Mouse (Mus musculus) neural tube, embryonic 10.5 days (tissue): ENCODE results near the gene Cep170b.

Source experiments
- DNase-seq: peaks from one replicate; pipeline ENCODE4 v3.0.0-alpha.2; 2017; ENCODE audit warnings: low spot score; ENCODE audit errors: extremely low spot score

Cep170b gene

DNA sequence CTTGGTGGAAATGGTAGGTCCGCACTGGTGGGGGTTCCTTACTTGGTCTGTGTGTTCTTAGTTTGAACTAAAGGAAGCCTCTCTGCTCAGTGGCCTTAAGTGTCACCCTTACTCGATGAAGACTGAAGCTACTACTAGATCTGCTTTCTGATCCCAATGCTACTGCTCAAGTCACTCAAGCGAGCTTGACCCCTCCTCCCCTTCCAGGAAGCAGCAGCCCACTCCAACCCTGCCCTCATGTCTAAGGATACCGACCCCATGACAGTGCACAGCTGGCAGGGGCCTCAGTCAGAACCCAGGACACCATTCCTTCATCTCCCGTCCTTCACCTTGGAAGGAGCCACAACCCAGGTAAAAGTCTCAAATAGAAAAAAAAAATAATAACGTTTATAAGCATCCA is at the start of gene Cep170b:
Gene Cep170b (plus strand): TSS at position 240 of the 400 bp plus-strand sequence.
- no peak for DNase-seq

GRCm38 (mm10) chr12:112670718-112671393 is 49.4 kb upstream of the Cep170b start:
- DNase-seq, result no peak

DNA sequence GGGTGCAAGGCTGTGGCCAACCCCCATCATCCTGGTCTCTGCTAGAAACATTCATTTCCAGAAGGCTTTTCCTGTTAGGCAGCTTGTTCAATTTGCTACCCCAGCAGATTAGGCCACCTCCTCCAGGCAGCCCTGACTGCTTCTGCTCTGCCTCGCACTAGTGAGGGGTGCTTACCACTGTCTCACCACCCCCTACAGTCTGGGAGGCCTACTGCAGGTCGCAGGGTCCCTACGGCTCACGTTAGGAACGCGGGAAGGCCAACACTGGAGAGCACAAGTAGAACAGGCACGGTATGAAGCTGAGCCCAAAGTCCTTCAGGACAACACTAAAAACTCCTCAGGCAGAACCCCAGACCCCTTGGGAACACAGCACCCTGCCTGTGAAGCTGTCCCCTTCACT is 48.4 kb upstream of the Cep170b start:
- DNase-seq, result no peak

- peak; percentile 64 for DNase-seq
Observed at GRCm38 (mm10) chr12:112672744-112673575, 47.3 kb upstream of the Cep170b start.

GRCm38 (mm10) chr12:112673576-112674091 is 46.6 kb upstream of the Cep170b start:
- DNase-seq, result peak; percentile 65

DNA sequence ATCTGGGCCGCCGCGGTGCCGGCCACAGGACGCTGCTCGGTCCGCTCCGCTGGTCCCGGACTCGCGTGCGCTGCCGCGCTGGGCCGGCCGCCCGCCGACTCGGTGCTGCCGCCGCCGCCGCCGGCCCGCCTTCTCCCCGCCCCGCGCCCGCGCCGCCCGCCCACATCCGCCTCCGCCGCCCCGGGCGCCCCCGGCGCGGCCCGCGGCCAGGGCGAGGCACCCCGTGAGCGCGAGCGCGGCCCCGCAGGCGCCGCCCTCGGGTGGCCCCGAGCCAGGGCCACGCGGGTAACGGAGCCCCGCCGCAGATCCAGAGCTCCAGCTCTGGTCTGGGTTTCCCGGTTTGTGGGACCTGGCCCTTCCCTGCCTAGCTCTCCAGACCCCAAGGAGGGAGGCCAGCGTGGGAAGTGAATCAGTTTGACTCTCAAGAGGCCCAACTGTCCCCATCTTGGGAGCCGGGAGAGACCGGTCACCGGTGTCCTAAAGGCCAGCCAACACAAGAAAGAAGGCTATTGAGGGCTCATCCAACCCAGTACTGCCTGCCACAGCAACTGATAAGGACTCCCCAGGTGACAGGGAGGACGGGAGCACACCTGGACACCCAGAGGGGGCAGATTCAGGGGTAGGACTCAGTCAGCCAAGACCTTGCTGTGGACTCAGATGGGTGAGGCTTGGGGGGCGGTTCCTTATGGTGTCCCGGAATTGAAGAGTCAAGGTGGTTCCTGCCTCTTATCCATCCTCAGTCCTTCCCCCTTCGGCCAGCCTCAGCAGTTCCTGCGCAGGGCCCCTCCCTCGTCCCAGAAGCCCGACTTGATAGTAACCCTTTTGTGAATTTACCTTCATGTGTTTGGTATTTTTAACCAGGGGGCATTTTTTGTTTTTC is 45.9 kb upstream of the Cep170b start, which contains the start of gene Akt1:
Gene Akt1 (minus strand): TSS at position 753 of the 880 bp plus-strand sequence.
- DNase-seq, result peak; percentile 72

DNA sequence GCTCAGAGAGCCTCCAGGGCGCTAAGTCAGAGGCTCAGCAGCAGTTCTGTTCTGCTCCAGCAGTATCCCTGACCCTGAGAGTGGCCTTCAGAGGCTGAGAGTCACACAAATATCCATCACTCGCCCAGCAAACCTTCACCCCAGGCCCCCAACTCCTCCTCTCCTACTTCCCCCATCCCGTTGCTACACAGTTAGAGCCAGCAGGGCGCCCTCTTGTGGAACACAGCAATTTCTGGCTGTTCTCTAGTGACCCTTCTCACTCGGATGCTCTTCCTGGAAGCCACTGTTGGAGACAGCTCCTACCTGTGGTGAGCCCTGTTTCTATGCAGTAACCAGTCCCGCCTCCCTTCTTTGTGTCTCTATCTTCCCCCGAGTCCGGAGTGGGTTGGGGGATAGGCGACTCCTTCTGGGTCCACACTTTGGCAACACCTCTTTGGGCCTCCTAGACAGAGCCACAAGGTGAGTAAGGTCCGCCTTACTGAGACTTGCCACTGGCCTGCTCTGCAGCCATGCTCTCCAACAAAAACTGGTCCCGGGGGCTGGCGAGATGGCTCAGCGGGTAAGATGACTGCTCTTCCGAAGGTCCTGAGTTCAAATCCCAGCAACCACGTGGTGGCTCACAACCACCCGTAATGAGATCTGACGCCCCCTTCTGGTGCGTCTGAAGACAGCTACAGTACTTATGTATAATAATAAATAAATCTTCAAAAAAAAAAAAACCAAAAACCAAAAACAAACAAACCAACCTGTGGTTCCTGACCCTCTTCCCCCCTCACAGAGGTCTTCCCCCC is 44.8 kb upstream of the Cep170b start:
- DNase-seq, result peak; percentile 87

DNA sequence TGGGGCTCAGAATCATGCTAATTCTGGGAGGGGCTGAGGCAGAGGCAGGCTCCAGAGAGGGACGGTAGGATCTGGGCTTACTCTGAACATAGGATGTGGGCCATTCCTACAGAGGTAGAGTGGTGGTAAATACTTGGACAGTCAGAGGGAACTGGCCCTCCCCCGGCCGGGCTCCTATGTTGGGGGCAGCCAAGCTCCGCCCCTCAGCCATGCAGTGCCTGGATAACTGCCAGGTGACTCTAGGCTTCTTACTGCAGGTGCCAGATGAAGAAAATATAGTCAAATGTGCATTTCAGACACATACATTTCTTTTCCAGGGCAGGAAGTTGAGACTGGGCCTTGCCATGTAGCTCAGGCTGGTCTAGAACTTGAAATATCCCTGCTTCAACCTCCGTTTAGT is 43.2 kb upstream of the Cep170b start:
- DNase-seq, result no peak

GRCm38 (mm10) chr12:112677943-112678554 is 42.2 kb upstream of the Cep170b start:
- DNase-seq, result no peak

- peak; percentile 82 for DNase-seq
Observed at GRCm38 (mm10) chr12:112678555-112679026, 41.7 kb upstream of the Cep170b start, which contains the start of gene Zbtb42. Gene Zbtb42, plus strand, starts transcription at chr12:112678828.

DNA sequence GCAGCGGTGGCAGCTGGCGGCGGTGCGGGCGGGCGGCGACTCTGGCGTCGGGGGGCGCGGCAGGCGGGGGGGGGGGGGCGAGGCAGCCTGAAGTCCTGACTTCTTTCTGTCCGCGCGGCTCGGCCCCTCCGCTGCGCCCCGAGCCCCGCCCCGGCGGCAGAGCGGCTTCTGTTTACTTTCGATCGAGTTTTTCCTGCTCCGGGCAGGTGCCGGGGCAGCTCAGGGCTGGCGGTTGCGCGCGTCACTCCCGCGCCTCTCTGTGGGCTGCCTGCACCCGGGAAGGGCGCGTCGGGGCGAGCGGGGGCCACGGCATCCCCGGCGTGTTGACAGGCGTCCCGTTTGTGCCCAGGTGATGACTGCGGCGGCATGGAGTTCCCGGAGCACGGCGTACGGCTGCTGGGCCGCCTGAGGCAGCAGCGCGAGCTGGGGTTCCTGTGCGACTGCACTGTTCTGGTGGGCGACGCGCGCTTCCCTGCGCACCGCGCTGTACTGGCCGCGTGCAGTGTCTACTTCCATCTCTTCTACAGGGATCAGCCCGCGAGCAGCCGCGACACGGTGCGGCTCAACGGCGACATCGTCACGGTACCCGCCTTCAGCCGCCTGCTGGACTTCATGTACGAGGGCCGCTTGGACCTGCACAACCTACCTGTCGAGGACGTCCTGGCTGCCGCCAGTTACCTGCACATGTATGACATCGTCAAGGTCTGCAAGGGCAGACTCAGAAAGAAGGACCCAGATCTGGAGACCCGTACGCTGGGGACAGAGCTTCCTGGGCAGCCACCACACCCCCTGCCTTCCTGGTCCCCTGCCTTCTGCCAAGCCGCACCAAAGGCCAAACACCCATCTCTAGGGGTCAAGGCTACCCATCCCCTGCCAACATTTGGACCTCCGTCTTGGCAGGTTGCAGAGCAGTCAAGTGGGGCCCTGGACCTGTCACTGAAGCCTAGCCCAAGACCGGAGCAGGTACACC is 40.9 kb upstream of the Cep170b start:
- peak; percentile 66 for DNase-seq

DNA sequence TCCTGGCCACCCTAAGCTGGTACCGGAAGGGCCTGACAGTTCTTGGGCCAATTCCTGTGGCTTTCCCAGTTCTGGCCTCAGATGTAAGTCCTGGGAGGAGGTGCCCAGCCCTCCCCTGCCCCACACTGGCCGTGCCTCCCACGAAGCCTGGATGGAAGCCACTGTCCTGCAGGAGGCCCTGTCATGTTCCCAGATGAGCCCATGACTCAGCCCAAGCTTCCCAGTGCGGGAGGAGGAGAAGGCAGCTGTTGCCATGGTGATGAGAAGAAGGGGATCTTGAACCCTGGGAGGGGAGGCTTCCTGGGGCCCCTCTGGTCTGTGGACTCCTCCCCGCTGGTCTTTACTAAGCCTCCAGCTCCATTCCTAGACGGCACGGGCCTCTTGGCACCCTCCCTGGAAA is 36.9 kb upstream of the Cep170b start:
- DNase-seq, result no peak

GRCm38 (mm10) chr12:112688458-112688857 is 31.8 kb upstream of the Cep170b start:
- DNase-seq, result no peak

DNA sequence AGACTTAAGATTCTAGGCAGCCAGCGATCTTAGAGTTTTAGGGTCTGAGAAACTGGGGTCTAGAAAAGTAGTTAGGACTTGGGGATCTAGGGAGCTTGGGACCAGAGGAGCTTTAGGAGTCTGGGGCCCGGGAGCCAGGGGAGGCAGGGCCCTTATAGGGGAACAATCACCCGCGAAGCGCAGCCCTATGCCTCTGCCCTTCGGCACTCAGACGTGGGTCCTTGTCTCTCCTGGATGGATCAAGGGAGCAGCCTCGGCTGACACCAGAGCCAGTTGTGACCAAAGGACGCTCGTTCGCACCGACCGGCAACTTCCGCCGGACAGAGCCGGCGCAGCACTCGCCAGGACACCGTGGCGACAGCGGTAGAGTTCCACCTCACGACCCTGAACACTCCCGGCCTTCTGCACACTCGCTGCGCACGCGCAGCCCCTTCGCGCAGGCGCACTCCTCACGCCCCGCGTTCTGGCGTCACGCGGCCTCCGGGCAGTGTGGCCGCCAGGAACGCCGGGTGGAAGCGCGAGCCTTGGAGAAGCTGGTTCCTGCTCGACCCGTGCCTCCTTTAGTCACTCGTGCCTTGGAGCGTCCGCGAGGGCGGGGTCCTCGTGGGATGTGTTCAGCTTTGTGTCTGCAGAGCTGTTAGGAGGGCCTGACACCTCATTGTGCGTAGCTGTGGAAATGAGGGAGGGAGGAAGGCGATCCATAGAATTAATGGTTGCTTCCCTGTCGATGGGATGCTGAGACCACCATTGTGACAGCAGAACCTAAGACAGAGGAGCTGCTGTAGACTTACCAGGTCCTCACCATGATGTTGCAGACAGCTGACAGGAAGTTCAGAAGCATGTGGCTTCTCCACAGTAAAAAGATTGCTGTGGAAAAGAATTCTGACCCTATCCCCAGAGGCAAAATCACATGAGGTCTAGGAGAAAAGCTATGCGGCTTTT is 26.8 kb upstream of the Cep170b start:
- peak; percentile 97 for DNase-seq

DNA sequence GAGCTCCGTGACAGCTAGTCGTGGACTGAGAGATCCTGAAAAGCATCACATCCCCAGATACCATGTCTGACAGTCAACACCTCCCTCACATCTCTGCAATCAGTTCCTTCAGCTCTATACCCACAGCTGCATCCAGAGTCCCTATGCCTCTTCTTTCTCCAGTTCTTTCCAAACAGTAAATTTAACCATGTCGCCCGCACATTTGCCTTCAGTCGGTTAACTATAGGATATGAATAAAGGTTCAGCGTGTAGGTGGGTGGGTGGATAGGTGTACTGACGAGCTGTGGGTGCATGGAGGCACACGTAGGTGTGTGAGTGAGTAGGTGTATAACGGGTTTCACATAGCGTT is 26.2 kb upstream of the Cep170b start:
- no peak for DNase-seq

DNA sequence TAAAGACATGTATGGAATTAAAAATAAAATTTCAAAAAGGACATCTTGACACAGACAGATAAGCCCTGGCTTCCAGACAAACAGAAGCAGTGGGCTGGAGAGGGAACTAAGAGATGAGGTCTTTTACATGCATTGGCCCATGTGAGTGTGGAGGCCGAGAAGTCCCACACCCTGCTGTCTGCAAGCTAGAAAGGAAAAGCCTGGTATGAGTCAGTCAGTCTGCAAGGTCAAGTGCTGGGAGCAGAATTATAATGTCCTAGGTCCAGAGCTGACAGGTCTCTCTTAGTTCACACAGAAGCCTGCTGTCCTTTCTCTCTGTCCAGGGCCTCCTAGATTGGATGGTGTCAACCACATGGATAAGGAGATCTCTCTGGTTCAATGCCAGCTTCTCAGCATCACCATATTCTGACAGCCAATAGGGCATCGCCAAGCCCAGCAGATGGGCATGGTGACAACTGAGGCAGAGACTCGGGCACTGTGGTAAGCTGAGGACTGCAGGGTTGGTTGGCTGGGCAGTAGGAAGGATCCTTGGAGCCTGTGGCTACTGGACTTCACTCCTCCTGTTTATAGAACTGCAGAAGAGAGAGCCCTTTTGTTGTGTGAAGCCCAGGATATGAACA is 23.3 kb upstream of the Cep170b start:
- no peak for DNase-seq

DNA sequence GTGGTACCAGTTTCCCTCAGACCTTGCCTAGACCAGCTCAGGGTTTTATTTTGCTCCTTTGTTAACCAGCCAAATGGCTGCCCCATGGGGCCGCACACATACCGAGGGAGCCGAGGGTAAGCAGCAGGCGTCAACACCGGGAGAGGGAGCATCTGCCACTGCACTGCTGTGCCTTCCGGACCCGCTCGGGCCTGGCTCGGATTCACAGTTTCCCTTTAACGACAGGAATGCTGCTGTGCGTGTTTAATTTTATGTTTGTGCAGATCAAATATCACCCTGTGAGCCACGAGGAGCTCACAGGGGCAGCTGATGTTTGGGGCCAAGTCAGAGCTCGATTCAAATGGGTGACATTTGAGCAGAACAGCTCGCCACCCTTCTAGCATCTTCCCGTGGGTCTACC is 19.7 kb upstream of the Cep170b start:
- DNase-seq, result peak; percentile 23
